11 mouse cellular contexts compared by ENCODE assay signal in the genomic region with DNA sequence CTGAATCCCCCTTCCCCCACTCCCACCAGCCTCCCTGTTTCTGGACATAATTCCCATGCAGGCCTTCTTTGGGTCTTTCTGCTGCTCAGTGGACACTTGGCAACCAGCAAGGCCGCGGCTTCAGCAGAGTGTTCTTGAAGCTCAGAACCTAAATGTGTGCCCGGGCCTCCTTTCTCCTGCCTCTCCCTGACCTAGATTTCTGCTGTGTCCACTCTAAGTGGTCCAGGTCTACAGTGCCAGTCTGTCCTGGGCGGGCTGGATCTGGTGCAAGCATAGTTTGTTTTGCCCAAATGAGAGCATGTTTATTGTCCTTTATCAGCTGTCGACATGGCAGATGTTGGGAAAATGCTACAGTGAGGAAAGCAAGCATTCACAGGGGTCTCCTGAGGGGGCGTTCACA. TPM values are rescaled to one million over a fixed set of nuclear protein-coding genes. Genes with fewer than 3 reads are reported as not detected.
DNase-seq lines count a peak whose midpoint lies in the region; ATAC-seq and TF ChIP-seq lines count a peak whose summit lies in the region.
"Had no signal": no experiment of that assay in that cellular context is flagged by ENCODE, and none has a peak within 500 bp of the region (broad histone marks: within the 10 kb centered on the region; RNA-seq: fewer than 3 reads in every experiment).

No protein-coding gene starts in this region.

- no peak overlapping the region for H3K4me2 ChIP-seq in hindbrain, embryonic 13.5 days
- no peak overlapping the region for H3K4me2 ChIP-seq in hindbrain, embryonic 12.5 days (replicated peaks)
- H3K4me2 ChIP-seq: embryonic facial prominence, embryonic 12.5 days; liver, embryonic 15.5 days; midbrain, embryonic 12.5 days had no signal

- 0 out of 2 replicates have a peak overlapping the region, but pooled peaks have one; percentile 3 for H3K9ac ChIP-seq in hindbrain, embryonic 13.5 days
- H3K9ac ChIP-seq in hindbrain, embryonic 12.5 days: no peak overlapping the region
- H3K9ac ChIP-seq: embryonic facial prominence, embryonic 12.5 days; liver, embryonic 15.5 days; midbrain, embryonic 12.5 days had no signal

- H3K36me3 ChIP-seq in hindbrain, embryonic 13.5 days: peaks cover 4% of the 10 kb centered on the region; the same call in 1 of the 2 replicates
- no peaks in the 10 kb centered on the region for H3K36me3 ChIP-seq in hindbrain, embryonic 12.5 days
- H3K36me3 ChIP-seq: embryonic facial prominence, embryonic 12.5 days; liver, embryonic 15.5 days; midbrain, embryonic 12.5 days had no signal

- no peak overlapping the region for H3K4me3 ChIP-seq in hindbrain, embryonic 13.5 days
- H3K4me3 ChIP-seq in hindbrain, embryonic 12.5 days: no peak overlapping the region
- no peak overlapping the region for H3K4me3 ChIP-seq in olfactory bulb, adult 2 months (ENCODE audit: insufficient read depth, low read depth, low read length)
- H3K4me3 ChIP-seq: embryonic facial prominence, embryonic 12.5 days; liver, embryonic 15.5 days; midbrain, embryonic 12.5 days had no signal

- H3K27ac ChIP-seq in hindbrain, embryonic 13.5 days: peak overlapping the region; percentile 24; the same call in 1 of the 2 replicates
- no peak overlapping the region for H3K27ac ChIP-seq in hindbrain, embryonic 12.5 days
- peak overlapping the region; percentile 8; the same call in 1 of the 2 replicates for H3K27ac ChIP-seq in olfactory bulb, adult 2 months (ENCODE audit: insufficient read depth, low read depth, low read length)
- H3K27ac ChIP-seq: embryonic facial prominence, embryonic 12.5 days; liver, embryonic 15.5 days; midbrain, embryonic 12.5 days had no signal

- ATAC-seq in hindbrain, embryonic 13.5 days (ENCODE audit: low FRiP score): no peak
- ATAC-seq in hindbrain, embryonic 12.5 days (ENCODE audit: low FRiP score): no peak

- no peak for TF ChIP-seq CTCF in olfactory bulb, adult 2 months (IDR thresholded peaks at IDR 0.05; ENCODE audit: insufficient read depth, low read depth, low read length)

- H3K27me3 ChIP-seq in hindbrain, embryonic 13.5 days: no peaks in the 10 kb centered on the region
- H3K27me3 ChIP-seq in hindbrain, embryonic 12.5 days: no peaks in the 10 kb centered on the region
- H3K27me3 ChIP-seq: embryonic facial prominence, embryonic 12.5 days; liver, embryonic 15.5 days; midbrain, embryonic 12.5 days had no signal

- peak; percentile 25 for DNase-seq in retina, postnatal 1 day
- DNase-seq in retina, embryonic 14.5 days (ENCODE audit: low spot score): no peak
- peak; percentile 89 for DNase-seq in cerebellum, adult 9-10 months
- DNase-seq in testis, postnatal 14 days (ENCODE audit: low spot score): no peak
- DNase-seq: thymus, postnatal 14 days had no signal

- no peak for TF ChIP-seq POLR2A in olfactory bulb, adult 2 months (IDR thresholded peaks at IDR 0.05; ENCODE audit: insufficient read depth, low read depth, low read length)

- H3K9me3 ChIP-seq in hindbrain, embryonic 13.5 days: no peaks in the 10 kb centered on the region
- no peaks in the 10 kb centered on the region for H3K9me3 ChIP-seq in hindbrain, embryonic 12.5 days (replicated peaks)
- H3K9me3 ChIP-seq: embryonic facial prominence, embryonic 12.5 days; liver, embryonic 15.5 days; midbrain, embryonic 12.5 days had no signal

- H3K4me1 ChIP-seq in hindbrain, embryonic 13.5 days (replicated peaks): peaks cover 33% of the 10 kb centered on the region
- H3K4me1 ChIP-seq in hindbrain, embryonic 12.5 days: peaks cover 16% of the 10 kb centered on the region
- peaks cover 27% of the 10 kb centered on the region for H3K4me1 ChIP-seq in olfactory bulb, adult 2 months (ENCODE audit: control insufficient read depth, insufficient read depth, low read length)
- H3K4me1 ChIP-seq: liver, embryonic 15.5 days had no signal

- 72% methylated on average over 6 of the region's 6 CpGs for WGBS in hindbrain, embryonic 13.5 days
- 75% methylated on average over 6 of the region's 6 CpGs for WGBS in hindbrain, embryonic 12.5 days
- WGBS in olfactory bulb, adult 2 months: 37% methylated on average over 6 of the region's 6 CpGs

RNA-seq across cellular contexts. Expression of gene Mapt, which starts 40.7 kb away (rescaled TPM):
- polyA plus RNA-seq in hindbrain, embryonic 13.5 days (2015; fragmentation: Nextera tagmentation; extraction: Ambion mirVana): 711 and 738 TPM in 2 replicates
- polyA plus RNA-seq in hindbrain, embryonic 12.5 days (2016; fragmentation: Nextera tagmentation; extraction: Ambion mirVana): 235 and 248 TPM in 2 replicates
- polyA plus RNA-seq in olfactory bulb, adult 2 months (2012; ENCODE audit: insufficient read depth, insufficient read length, low replicate concordance, missing spikeins): 637 TPM in 1 of 2 replicates, not detected in the other

Comparison
In these comparisons a context has a peak if more than half of its experiments do, and no peak if none do; other contexts are left out.
1. DNase-seq: peak in retina, postnatal 1 day (single experiment) and cerebellum, adult 9-10 months (single experiment); none in retina, embryonic 14.5 days (single experiment) and testis, postnatal 14 days (single experiment).